Mouse (Mus musculus) sigmoid colon, adult 10 weeks (tissue): ENCODE results near the gene Scrn3. TPM values are rescaled to one million over a fixed set of nuclear protein-coding genes. Genes with fewer than 3 reads are reported as not detected.

Source experiments
- polyA plus RNA-seq: library from polyadenylated mRNA; stranded (reverse); fragments of 350-450 nt; fragmentation: Illumina TruSeq; extraction: RNeasy Lipid Tissue Mini Kit (QIAGEN cat#74804); gene quantifications from one replicate; pipeline ENCODE4 v1.2.3, GENCODE M21; 2014; ENCODE audit warnings: low read depth, low replicate concordance

The Scrn3 gene
- 34.4 TPM for polyA plus RNA-seq

DNA sequence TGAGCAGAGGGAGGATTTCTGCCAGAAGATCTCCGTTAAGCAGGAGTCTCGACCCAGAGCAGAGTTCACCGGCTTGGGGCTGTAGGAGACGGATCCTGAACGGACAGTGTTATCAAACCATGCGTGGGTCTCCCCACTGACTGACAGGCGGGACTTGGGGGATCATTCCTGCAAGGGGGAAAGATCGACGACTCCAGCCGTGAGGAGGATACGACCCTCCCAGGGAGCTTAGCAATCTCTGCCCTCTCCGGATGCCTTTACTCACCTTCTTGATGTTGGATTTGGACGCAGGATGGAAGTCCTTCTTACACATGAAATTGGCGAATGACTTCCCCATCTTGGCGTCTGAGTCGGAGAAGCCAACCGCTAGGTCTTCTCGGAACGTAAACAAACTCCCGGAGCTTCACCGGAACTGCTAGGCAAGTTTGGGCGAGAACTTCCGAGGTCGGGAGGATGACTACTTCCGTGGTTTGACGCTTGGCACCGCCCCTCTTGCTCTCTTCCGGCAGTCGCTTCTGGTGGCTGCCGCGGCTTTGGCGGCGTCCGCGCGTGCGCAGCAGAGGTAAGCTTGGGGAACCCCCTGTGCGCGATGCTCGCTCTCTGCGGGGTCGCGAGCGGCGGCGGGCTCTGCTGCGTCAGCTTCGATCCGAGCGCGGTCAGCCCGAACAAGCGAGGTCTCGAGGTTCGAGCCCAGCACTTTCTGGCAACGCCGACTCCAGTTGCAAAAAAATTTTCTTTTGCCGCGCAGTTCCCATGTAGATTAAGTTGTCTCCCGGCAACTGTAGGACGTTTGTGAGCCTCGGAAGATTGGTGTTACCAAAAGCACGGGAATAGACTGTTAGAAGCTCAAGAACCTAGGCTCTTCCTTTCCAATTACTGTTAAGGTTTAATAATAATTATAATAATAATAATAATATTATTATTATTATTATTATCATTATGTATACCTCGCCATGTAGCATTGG is at the start of gene Scrn3, which contains the start of gene Cir1:
Gene Scrn3 (plus strand): TSS at position 450 of the 965 bp plus-strand sequence.
Gene Cir1 (minus strand): TSS at position 550 of the 965 bp plus-strand sequence.

DNA sequence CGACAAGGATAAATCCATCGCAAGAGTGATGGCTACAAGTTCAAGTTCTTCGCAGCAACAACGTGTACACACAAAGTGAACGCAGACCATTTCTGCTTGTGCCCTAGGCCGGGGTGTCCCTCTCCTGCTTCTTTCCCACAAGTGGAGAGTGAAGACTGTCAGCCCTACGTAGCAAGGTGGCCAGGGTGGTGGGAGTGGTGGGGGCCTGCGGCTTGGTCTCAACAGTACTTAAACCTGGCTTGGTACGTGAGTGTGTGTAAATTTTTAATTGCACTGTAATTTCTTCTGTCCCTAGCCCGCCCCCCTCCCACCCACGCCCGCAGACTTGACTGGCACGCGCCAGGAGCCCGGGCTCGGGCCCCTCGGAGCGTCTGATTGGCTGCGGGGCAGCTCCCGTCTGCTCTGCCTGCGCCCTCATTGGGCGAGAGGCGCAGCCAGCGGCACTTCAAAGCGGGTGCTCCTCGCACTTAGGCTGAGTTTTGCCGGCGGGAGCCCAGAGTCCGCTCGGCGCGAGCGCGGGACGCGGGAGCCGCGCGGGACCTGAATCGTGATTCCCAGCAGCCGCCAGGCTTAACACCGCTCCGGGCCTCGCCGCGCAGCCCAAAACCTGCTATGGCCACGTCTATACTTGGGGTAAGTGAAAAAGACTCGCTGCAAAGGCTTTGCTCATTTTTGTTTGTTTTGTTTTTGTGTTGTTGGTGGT is 40.8 kb upstream of the Scrn3 start, which contains the start of gene Sp9:
Gene Sp9 (plus strand): TSS at position 467 of the 703 bp plus-strand sequence.

DNA sequence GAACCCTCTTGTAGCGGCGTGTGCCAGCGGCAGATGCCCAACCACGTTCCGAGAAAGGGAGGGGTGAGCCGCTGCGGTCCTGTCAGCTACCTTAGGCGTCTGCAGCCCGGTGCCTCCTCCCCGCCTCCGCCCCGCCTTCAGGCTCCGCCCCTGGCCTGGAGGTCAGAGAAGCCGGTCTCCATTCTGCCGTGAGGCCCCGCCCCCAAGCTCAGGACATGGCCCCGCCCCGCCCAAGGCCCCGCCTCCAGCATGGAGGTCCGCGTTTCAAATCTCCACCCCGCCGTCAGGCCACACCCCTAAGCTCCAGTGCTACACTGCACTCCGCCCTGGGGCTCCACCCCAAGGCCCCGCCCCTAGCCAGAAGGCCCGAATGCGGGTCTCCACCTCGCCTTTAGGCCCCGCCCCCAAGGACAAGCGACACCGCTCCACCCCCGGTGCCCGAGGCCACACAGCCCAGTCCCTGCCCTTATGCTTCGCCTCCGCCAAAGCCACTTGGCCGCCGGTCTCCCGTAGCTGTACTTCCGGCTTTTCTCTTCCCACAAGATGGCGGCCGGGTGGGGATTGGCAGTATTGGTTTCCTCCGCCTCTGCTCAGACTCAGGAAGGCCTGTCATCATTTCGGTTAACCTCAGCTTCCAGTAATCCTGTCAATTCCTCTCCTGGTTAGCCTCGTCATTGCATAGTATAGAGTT is 74.1 kb downstream of the Scrn3 start, which contains the start of gene Gpr155:
Gene Gpr155 (minus strand): TSS at position 217 of the 691 bp plus-strand sequence.

Other genes starting within 250 kb of the Scrn3 start
- 236 TPM for gene Ola1, start 93.7 kb upstream of the Scrn3 start, polyA plus RNA-seq
- gene Sp9, start 40.7 kb upstream of the Scrn3 start, polyA plus RNA-seq: not detected
- gene Cir1, start 100 bp downstream of the Scrn3 start, polyA plus RNA-seq: 86.1 TPM
- 4.9 TPM for gene Gpr155, start 74.0 kb downstream of the Scrn3 start, polyA plus RNA-seq
- 35.4 TPM for gene Wipf1, start 217.1 kb downstream of the Scrn3 start, polyA plus RNA-seq